Mouse (Mus musculus): ENCODE data around the gene Eps8. TPM values are rescaled to one million over a fixed set of nuclear protein-coding genes. Genes with fewer than 3 reads are reported as not detected.
"Not testable (repeated sequence)": the region's sequence is repeated elsewhere in the genome, so short reads cannot be mapped to it uniquely, and the experiment has no call there.

Eps8 gene
- polyA plus RNA-seq, 1 experiment from 2014 or later = 61.3 TPM

DNA sequence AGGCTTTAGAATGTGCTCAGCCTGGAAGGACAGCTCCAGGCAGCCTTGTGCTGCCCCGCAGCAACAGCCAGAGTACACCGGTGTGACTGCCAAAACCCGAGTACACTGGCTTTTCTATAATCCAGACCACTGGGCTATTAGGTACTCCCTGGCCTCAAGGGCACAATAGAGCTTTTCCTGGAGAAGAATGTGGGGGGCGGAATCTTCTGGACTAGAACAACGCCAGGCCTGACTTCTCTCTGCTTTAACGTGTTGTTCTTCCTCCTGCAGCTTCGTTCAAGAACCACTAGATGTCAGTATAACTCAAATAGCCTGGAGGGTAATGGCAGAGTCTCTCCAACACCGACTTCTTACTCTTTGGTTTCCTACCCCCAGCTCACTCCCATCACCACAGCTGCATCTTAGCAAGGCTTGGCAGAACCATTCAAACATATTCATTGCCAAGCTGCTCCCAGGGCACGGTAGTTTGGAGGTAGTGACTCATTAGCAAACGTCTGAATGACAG lies 199.1 kb downstream of the Eps8 start:
- no peak overlapping the region for H3K9ac ChIP-seq (ENCODE audit: low read length)
- no peak overlapping the region; the same call in 1 of the 2 replicates for H3K4me2 ChIP-seq (ENCODE audit: low read length)

DNA sequence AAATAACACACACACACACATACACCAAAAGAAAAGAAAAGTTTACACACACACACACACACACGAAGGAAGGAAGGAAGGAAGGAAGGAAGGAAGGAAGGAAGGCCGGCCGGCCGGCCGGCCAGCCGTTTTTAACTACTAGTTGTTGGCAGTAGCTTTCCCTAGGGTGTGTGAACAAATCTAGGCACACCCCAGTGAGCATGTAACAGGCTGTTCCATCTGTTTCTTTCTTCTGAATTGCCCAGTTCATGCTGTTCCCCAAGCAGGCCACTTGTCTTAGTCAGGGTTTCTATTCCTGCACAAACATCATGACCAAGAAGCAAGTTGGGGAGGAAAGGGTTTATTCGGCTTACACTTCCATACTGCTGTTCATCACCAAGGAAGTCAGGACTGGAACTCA lies 208.6 kb downstream of the Eps8 start:
- whole genome bisulfite sequencing = 90% methylated on average over 6 of the region's 7 CpGs
- H3K36me3 ChIP-seq (ENCODE audit: control insufficient read depth, insufficient read depth, low read length); H3K9me3 ChIP-seq (ENCODE audit: control insufficient read depth, low read length); H3K27ac ChIP-seq (ENCODE audit: low read depth); ATAC-seq (replicated peaks; ENCODE audit: low FRiP score, low TSS enrichment, low read depth); H3K4me2 ChIP-seq (ENCODE audit: low read length); H3K4me1 ChIP-seq (replicated peaks; ENCODE audit: control insufficient read depth, insufficient read depth, low read length); DNase-seq (ENCODE audit: low spot score); H3K9ac ChIP-seq (ENCODE audit: low read length); H3K27me3 ChIP-seq (replicated peaks; ENCODE audit: control insufficient read depth, insufficient read depth, low read length); H3K4me3 ChIP-seq (ENCODE audit: low read depth, low read length): not testable (repeated sequence)

More for the DNA sequence above, 199.1 kb downstream of the Eps8 start:
- Histone ChIP-seq H3K27ac (ENCODE audit: low read depth) (no peak overlapping the region), H3K4me3 (ENCODE audit: low read depth, low read length) (no peak overlapping the region), H3K36me3 (ENCODE audit: control insufficient read depth, insufficient read depth, low read length) (no peaks in the 10 kb centered on the region), H3K9me3 (ENCODE audit: control insufficient read depth, low read length) (no peaks in the 10 kb centered on the region), H3K27me3 (replicated peaks; ENCODE audit: control insufficient read depth, insufficient read depth, low read length) (no peaks in the 10 kb centered on the region), H3K4me1 (replicated peaks; ENCODE audit: control insufficient read depth, insufficient read depth, low read length) (no peaks in the 10 kb centered on the region; the same call in 1 of the 2 replicates)
- ATAC-seq (replicated peaks; ENCODE audit: low FRiP score, low TSS enrichment, low read depth) (peak; percentile 69), DNase-seq (ENCODE audit: low spot score) (peak; percentile 80)
- WGBS = 10% methylated on average over 10 of the region's 10 CpGs

GRCm38 (mm10) chr6:137443089-137443488 lies 211.6 kb downstream of the Eps8 start:
- ATAC-seq (replicated peaks; ENCODE audit: low FRiP score, low TSS enrichment, low read depth) = no peak
- 89% methylated on average over 12 of the region's 12 CpGs for WGBS

DNA sequence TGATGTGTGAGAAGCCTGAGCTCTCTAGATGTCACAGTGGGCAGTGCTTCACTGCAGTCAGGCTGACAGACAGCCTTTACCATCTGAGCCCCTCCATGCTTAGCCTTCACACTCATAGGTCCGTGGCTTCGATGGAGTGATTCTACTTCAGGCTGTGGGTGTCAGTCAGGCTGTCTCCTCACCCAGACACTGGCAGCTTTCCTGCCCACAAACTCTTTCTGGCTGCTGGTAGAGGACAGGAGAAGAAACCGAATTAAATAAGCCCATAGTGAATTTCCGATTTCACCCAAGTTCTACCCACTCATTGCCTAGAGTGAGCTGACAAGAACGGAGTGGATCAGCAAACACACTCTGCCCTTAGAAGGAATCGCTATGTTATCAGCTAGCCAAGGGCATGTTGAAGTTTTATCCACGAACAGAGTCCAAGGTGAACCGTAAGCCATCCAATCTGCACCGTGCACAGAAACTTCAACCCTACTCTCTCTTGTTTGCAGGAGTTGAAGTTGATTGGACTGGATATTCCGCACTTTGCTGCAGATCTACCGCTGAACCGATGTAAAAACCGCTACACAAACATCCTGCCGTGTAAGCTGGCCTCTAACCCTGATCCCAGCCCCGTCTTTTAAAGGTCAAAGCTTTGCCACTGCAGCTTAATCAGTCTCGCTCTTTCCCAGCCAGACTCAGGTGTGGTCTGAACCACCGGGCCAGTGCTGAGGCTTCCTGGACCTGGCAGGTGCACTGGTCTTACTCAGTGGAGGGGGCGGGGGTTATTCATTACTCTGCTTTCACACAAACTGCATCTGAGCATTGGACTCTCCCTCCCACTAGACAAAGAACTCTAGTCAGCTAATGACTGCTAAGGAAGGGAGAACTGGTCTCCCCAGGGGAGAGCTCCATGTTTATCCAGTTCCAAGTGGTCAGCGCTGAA lies 213.9 kb downstream of the Eps8 start:
- no peak for DNase-seq (ENCODE audit: low spot score)
- Histone ChIP-seq H3K27me3 (replicated peaks; ENCODE audit: control insufficient read depth, insufficient read depth, low read length) (no peaks in the 10 kb centered on the region), H3K9ac (ENCODE audit: low read length) (no peak overlapping the region), H3K9me3 (ENCODE audit: control insufficient read depth, low read length) (no peaks in the 10 kb centered on the region), H3K4me1 (replicated peaks; ENCODE audit: control insufficient read depth, insufficient read depth, low read length) (no peaks in the 10 kb centered on the region), H3K4me3 (ENCODE audit: low read depth, low read length) (no peak overlapping the region), H3K36me3 (ENCODE audit: control insufficient read depth, insufficient read depth, low read length) (no peaks in the 10 kb centered on the region), H3K27ac (ENCODE audit: low read depth) (no peak overlapping the region), H3K4me2 (ENCODE audit: low read length) (no peak overlapping the region)
- ATAC-seq (replicated peaks; ENCODE audit: low FRiP score, low TSS enrichment, low read depth) = 0 out of 2 replicates have a peak, but pooled peaks have one; percentile 64
- 67% methylated on average over 19 of the region's 19 CpGs for WGBS

More at GRCm38 (mm10) chr6:137443089-137443488, 211.6 kb downstream of the Eps8 start:
- H3K36me3 ChIP-seq (ENCODE audit: control insufficient read depth, insufficient read depth, low read length) = no peaks in the 10 kb centered on the region
- no peak overlapping the region for H3K27ac ChIP-seq (ENCODE audit: low read depth)
- H3K27me3 ChIP-seq (replicated peaks; ENCODE audit: control insufficient read depth, insufficient read depth, low read length) = no peaks in the 10 kb centered on the region
- H3K4me1 ChIP-seq (replicated peaks; ENCODE audit: control insufficient read depth, insufficient read depth, low read length) = no peaks in the 10 kb centered on the region
- no peak overlapping the region for H3K4me3 ChIP-seq (ENCODE audit: low read depth, low read length)
- H3K9ac ChIP-seq (ENCODE audit: low read length) = no peak overlapping the region
- H3K4me2 ChIP-seq (ENCODE audit: low read length) = no peak overlapping the region
- no peaks in the 10 kb centered on the region for H3K9me3 ChIP-seq (ENCODE audit: control insufficient read depth, low read length)
- DNase-seq (ENCODE audit: low spot score) = no peak

GRCm38 (mm10) chr6:137437902-137438580 lies 216.6 kb downstream of the Eps8 start:
- no peak for DNase-seq (ENCODE audit: low spot score)
- no peak for ATAC-seq (replicated peaks; ENCODE audit: low FRiP score, low TSS enrichment, low read depth)
- H3K4me2 ChIP-seq (ENCODE audit: low read length) = no peak overlapping the region
- WGBS = 62% methylated on average over 16 of the region's 16 CpGs
- no peaks in the 10 kb centered on the region for H3K27me3 ChIP-seq (replicated peaks; ENCODE audit: control insufficient read depth, insufficient read depth, low read length)
- H3K27ac ChIP-seq (ENCODE audit: low read depth) = no peak overlapping the region
- H3K4me3 ChIP-seq (ENCODE audit: low read depth, low read length) = no peak overlapping the region
- no peaks in the 10 kb centered on the region for H3K36me3 ChIP-seq (ENCODE audit: control insufficient read depth, insufficient read depth, low read length)
- H3K4me1 ChIP-seq (replicated peaks; ENCODE audit: control insufficient read depth, insufficient read depth, low read length) = no peaks in the 10 kb centered on the region
- H3K9me3 ChIP-seq (ENCODE audit: control insufficient read depth, low read length) = no peaks in the 10 kb centered on the region
- H3K9ac ChIP-seq (ENCODE audit: low read length) = no peak overlapping the region

- no peak overlapping the region for H3K27ac ChIP-seq (ENCODE audit: low read depth)
- 68% methylated on average over 4 of the region's 4 CpGs for WGBS
- ATAC-seq (replicated peaks; ENCODE audit: low FRiP score, low TSS enrichment, low read depth) (no peak), DNase-seq (ENCODE audit: low spot score) (no peak)
- no peak overlapping the region for H3K4me2 ChIP-seq (ENCODE audit: low read length)
- no peaks in the 10 kb centered on the region for H3K27me3 ChIP-seq (replicated peaks; ENCODE audit: control insufficient read depth, insufficient read depth, low read length)
- no peak overlapping the region for H3K9ac ChIP-seq (ENCODE audit: low read length)
- H3K36me3 ChIP-seq (ENCODE audit: control insufficient read depth, insufficient read depth, low read length) = no peaks in the 10 kb centered on the region
- no peaks in the 10 kb centered on the region for H3K4me1 ChIP-seq (replicated peaks; ENCODE audit: control insufficient read depth, insufficient read depth, low read length)
- no peaks in the 10 kb centered on the region for H3K9me3 ChIP-seq (ENCODE audit: control insufficient read depth, low read length)
- no peak overlapping the region for H3K4me3 ChIP-seq (ENCODE audit: low read depth, low read length)
Measured at GRCm38 (mm10) chr6:137437486-137437885, 217.2 kb downstream of the Eps8 start.

DNA sequence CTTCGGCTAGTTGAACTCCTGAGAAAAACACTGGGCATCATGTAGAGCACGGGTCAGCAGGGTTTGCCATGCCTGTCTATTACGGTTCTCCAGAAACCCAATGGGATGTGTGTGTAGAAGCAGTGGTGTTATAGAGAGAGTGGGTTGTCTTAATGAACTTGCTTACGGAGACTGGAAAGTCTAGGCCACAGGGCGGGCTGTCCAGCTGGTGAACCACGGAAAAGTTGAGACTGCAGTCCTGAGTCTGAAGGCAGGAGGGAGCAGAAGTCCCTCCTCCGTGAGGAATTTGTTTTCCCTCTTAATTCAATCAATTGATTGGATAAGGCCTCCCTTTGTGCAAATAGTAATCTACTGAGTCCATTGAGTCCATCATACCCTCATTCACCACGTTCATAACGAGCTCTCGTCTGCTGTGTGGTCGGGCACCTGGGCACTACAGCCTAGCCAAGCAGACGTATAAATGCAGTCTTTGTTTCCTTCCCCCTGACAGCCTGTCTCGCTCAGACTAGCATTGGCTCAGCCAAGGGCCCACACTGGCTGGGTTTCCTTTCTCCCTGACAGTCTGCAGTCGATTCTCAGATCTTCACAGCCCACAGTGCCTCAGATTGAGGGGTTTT lies 221.0 kb downstream of the Eps8 start:
- Histone ChIP-seq H3K4me1 (replicated peaks; ENCODE audit: control insufficient read depth, insufficient read depth, low read length) (no peaks in the 10 kb centered on the region), H3K27ac (ENCODE audit: low read depth) (no peak overlapping the region), H3K27me3 (replicated peaks; ENCODE audit: control insufficient read depth, insufficient read depth, low read length) (no peaks in the 10 kb centered on the region), H3K4me2 (ENCODE audit: low read length) (no peak overlapping the region), H3K9ac (ENCODE audit: low read length) (no peak overlapping the region), H3K9me3 (ENCODE audit: control insufficient read depth, low read length) (no peaks in the 10 kb centered on the region), H3K36me3 (ENCODE audit: control insufficient read depth, insufficient read depth, low read length) (no peaks in the 10 kb centered on the region), H3K4me3 (ENCODE audit: low read depth, low read length) (no peak overlapping the region)
- ATAC-seq (replicated peaks; ENCODE audit: low FRiP score, low TSS enrichment, low read depth) (peak; percentile 60), DNase-seq (ENCODE audit: low spot score) (no peak)
- WGBS = 63% methylated on average over 14 of the region's 14 CpGs

All from intestine, embryonic 14.5 days (tissue).